Mouse (Mus musculus): ENCODE data around the gene Dll4.

Dll4 gene

GRCm38 (mm10) chr2:119312380-119312958 is 13.1 kb upstream of the Dll4 start:
- DNase-seq (ENCODE audit: low spot score), result no peak

DNA sequence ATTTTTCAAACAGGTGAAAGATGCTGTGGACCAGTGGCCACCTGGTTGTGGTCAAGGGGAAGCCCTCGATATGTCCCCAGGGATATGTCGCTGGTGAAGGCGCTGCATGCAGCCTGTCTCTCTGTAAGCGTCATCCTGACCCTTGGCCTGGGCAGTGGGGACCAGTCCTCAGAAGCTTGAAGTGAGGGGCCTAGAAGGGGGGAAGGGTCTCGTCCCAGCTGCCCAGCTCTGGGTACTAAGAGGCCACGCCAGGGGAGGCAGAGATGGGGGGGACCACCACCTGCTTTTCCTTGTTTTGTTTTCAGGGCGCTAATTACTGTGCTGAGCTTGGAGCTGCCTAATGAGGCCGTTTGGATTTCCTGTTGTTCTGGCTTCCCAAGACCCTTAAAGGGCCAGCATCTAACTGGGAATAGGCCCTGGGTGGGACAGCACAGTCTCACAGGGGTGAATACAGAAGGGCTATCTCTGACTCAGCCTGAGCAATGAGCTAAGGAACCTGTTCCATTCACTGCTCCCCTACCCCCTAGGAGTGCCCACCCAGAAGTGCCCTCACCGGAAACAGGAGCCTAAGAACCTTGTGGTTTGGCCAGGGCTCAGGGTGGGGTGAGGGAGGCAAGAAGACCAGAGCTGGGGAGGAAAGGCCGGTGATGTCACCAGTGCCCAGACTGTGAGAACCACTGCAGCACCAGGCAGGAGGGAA is 11.7 kb upstream of the Dll4 start:
- DNase-seq (ENCODE audit: low spot score), result no peak

- DNase-seq (ENCODE audit: low spot score), result no peak
Observed at GRCm38 (mm10) chr2:119314742-119315310, 10.8 kb upstream of the Dll4 start.

DNA sequence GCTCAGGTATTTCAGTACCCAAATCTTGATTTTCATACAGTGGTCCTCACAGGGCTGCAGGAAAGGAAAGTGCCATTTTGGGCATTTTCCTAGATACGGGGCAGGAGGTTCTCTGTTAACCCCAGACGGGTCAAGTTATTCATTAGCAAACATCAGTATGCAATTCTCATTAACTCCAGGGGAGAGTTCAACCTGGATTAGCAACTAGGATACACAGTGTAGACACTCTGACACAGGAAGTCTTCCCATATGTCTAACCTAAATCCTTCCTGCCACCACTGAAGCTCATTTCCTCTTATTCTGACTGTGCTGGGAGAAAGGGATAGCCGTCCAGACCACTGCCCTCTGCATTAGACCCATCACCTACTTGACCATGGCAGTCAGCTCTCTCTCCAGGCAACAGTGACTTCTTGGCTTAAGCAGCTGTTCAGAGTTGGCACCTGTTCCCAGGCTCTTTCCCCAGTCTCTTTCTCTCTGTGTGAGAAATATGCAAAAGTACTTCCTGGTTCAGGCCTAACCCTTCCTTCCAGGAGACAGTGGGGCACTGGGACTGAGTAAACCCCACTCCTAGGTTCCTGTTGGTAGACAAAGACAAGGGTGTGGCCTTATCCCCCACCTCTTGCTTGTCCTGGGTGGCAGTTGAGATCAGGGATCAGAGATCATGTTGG is 7.4 kb upstream of the Dll4 start:
- no peak for DNase-seq (ENCODE audit: low spot score)

DNA sequence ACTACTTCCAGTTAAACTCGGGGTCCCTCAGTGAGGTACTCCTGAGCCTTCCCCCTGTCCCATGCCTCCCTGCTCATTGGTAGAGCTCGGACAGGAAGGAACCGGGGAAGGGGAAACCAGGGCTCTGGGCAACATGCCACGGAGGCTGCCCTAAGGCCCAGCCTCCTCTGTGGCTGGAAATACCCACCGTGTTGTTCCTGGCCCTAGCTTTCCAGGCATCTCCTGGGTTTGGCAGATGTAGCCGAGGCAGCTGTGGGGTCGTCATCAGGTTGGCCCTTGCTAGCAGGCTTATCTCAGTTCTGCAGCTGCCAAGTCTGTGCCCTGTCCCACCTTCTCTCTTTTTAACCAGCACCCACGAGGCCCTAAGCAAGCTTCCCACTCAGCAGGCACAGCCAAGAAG is 5.0 kb upstream of the Dll4 start:
- DNase-seq (ENCODE audit: low spot score), result no peak

GRCm38 (mm10) chr2:119321771-119322586 is 3.6 kb upstream of the Dll4 start:
- DNase-seq (ENCODE audit: low spot score), result no peak

DNA sequence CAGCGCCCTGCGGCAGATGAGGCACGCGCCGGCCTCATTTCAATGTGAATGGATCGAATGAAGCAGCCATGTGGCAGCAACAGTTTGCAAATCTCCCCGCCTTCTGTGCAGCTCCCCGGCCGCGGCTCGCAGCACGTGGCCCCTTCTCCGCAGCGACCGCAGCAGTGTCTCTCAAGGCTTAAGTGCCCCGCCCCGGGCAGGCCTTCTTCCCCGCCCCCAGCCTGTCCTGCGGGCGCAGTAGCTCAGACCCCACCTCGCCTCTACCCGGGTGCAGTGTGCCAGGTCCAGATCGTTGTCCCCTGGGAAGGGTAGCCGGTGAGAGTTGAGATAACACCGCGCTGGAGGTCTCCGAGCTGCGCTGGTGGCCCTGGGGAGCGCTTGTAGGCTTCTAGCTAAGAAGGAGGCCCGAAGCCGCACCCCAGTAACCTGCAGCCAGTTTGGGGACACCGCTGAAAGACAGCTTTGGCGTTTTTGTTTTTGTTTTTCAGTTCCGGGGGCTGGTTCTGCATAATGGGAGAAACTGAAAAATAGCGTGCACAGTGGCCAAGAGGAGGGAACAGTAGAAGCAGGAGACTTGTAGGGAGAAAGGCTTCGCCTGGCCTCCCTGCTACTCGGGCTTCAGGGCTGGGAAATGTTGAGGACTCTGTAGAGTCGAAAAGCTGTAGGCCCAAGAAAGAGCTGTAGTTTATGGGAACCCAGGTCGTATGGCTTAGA is 2.8 kb upstream of the Dll4 start:
- DNase-seq (ENCODE audit: low spot score), result peak; percentile 40

DNA sequence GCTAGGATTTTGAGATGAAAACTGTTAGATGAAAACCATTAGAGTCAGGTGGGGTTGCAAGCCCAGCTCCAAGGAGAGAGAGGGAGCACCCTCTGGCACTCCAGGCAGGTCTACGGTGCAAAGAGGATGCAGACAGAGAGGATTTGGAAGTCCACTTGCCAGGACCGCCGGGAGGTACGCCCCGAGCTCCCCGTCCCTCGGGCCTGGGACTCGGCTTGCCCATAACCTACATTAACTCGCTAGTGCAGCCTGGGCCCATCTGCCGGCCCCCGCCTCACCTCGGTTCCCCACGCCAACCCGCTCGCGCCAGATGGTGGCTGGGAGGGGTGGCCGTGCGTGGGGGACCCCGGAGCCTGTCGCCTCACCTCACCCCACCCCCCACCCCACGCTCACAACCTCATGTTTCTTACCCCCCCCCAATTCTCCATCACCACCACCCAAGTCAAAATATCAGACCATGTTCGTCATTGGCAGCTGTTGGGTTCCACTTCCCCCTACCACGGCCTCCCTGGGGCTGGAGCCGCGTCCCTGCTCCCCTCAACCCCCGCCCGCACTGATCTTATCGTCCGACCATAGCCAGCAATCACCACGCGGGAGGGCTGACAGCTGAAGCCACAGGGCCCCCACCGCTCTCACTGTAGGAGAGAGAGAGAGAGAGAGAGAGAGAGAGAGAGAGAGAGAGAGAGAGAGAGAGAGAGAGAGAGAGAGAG is 1.6 kb upstream of the Dll4 start:
- DNase-seq (ENCODE audit: low spot score), result no peak

DNA sequence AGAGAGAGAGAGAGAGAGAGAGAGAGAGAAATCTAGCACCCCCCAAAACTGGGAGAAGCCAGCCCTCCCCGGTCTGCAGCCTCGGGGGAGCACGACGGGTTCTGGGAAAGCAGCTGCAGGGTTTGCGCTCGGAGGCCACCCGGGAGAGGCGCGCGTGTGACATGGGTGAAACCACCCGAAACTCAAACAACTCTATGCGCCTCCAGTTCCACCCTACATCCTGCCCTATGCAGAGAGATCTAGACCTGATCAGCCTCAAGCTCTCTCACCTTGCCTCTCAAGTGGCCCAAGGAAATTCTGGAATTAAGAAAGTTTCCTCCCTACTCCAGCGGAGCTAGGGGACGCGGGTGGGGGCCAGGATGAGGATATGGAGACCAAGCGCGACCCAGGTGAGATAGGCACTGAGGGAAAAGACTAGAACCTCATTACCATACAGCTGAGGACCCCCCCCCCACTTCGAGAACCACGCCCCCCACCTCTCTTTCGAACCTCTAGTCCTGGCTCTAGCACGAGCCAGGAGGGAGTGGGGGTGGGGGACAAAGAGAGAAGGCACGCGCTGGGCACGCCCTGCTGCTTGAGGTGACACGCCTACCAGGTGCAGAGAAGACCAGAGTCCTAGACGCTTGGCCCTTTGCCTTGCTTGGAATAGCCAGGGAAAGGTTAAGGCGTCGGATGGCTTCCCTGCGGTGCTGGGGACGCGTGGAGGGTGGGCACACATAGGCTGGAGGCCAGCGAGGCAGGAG is 837 bp upstream of the Dll4 start:
- no peak for DNase-seq (ENCODE audit: low spot score)

GRCm38 (mm10) chr2:119326161-119327101 is 847 bp downstream of the Dll4 start:
- DNase-seq (ENCODE audit: low spot score), result peak; percentile 31

DNA sequence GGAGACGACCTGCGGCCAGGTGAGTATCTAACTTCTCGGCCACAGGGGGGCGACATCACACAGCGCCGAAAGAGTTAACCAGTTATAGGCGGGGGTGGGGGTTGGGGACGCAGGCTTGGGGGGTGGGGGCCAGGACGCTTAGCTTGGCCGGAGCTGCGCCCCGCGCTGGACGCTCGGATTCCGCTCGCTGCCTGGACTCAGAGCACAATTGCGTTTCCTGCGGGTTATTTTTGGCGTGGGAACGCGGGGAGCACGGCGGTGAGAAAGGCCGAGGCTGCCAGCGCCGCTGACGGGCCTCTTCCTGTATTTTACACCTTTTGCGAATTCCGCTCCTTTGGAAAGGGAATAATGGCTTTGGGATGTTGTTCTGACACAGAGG is 1.5 kb downstream of the Dll4 start:
- DNase-seq (ENCODE audit: low spot score), result peak; percentile 34

DNA sequence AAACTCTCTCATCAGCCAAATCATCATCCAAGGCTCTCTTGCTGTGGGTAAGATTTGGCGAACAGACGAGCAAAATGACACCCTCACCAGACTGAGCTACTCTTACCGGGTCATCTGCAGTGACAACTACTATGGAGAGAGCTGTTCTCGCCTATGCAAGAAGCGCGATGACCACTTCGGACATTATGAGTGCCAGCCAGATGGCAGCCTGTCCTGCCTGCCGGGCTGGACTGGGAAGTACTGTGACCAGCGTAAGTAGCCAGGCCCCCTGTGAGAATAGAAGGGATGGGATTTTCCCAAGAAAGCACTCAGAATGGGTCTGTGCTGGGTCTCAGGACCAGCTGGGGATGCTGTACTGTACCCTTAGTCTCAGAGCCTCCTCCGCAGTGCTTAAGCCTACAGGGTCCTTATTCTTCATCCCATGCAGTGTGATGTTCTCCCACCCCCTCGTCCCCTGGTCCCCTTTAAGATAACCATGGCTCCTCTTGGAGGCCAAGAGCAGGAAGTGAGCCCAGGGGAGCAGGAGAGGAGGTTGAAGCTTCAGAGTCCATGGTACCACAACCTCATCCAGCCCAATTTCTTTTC is 2.5 kb downstream of the Dll4 start:
- DNase-seq (ENCODE audit: low spot score), result no peak

DNA sequence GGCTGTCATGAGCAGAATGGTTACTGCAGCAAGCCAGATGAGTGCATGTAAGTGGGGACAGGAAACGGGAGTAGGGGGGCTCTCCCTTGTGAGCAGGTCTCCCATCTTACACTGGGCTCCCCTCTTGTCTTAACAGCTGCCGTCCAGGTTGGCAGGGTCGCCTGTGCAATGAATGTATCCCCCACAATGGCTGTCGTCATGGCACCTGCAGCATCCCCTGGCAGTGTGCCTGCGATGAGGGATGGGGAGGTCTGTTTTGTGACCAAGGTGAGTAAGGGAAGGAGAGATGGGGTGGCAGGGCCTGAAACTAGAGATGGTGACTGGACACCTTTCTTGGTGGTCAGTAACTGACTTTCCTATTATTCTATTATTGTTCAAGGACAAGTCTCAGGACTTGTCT is 3.0 kb downstream of the Dll4 start:
- no peak for DNase-seq (ENCODE audit: low spot score)

- no peak for DNase-seq (ENCODE audit: low spot score)
Observed at GRCm38 (mm10) chr2:119329123-119329817, 3.7 kb downstream of the Dll4 start.

DNA sequence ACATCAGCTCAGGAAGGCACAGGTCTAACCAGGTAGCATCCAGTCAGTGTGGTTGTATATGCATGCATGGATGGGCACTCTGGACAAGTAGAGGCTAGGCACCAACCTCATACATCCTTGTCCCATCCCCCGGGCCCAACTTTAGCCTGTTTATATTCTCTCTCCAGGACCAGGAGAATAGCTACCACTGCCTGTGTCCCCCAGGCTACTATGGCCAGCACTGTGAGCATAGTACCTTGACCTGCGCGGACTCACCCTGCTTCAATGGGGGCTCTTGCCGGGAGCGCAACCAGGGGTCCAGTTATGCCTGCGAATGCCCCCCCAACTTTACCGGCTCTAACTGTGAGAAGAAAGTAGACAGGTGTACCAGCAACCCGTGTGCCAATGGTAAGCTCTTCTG is 5.2 kb downstream of the Dll4 start:
- DNase-seq (ENCODE audit: low spot score), result no peak

GRCm38 (mm10) chr2:119332177-119332661 is 6.6 kb downstream of the Dll4 start:
- no peak for DNase-seq (ENCODE audit: low spot score)

DNA sequence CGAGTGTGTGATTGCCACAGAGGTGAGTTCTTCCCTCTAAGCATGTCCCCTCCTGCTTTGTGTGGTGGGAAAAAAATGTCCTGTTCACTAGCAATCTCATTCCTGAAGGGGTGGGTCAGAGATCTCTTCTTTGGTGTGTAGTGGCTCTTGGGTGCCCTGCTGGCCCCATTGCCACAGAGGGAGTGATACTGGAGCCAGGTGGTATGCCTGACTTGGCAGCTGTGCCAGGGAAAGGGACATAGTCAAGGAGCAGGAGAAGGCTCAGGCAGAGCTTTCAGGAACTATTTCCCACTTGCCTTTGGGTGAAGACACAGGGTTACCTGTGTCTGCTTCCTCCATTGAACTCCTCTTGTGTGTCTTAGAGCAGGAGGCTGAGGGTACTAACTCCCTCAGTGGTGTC is 8.6 kb downstream of the Dll4 start:
- DNase-seq (ENCODE audit: low spot score), result no peak

- DNase-seq (ENCODE audit: low spot score), result no peak
Observed at GRCm38 (mm10) chr2:119334964-119335525, 9.5 kb downstream of the Dll4 start.

Measured in ovary, postnatal 36 days (tissue).